Comparison of ENCODE assay signal across 25 mouse cellular contexts in genomic region chr12:45080036-45080752, GRCm38 (mm10). TPM values are rescaled to one million over a fixed set of nuclear protein-coding genes. Genes with fewer than 3 reads are reported as not detected.
"Had no signal": no experiment of that assay in that cellular context is flagged by ENCODE, and none has a peak within 500 bp of the region (broad histone marks: within the 10 kb centered on the region; RNA-seq: fewer than 3 reads in every experiment).

No protein-coding gene starts in this region.

- H3K4me2 ChIP-seq: limb, embryonic 12.5 days; limb, embryonic 15.5 days; liver, embryonic 11.5 days; lung, embryonic 15.5 days; midbrain, embryonic 13.5 days; stomach, embryonic 15.5 days had no signal

- H3K9ac ChIP-seq: limb, embryonic 12.5 days; limb, embryonic 15.5 days; liver, embryonic 14.5 days; liver, postnatal 0 days; lung, embryonic 15.5 days; midbrain, embryonic 13.5 days; stomach, embryonic 15.5 days had no signal

- H3K9me3 ChIP-seq: limb, embryonic 12.5 days; limb, embryonic 15.5 days; lung, embryonic 15.5 days; midbrain, embryonic 10.5 days; midbrain, embryonic 13.5 days; stomach, embryonic 15.5 days had no signal

- H3K27me3 ChIP-seq: limb, embryonic 12.5 days; limb, embryonic 15.5 days; lung, embryonic 15.5 days; stomach, embryonic 15.5 days had no signal

- DNase-seq: kidney, adult 18-20 months; kidney, postnatal 25 days; layer of hippocampus, postnatal 36 days; left cerebral cortex, postnatal 4 days; liver, postnatal 0 days; lung, postnatal 14 days; lung, postnatal 4 days; right cerebral cortex, postnatal 14 days; right cerebral cortex, postnatal 4 days; thymus, adult 2 months; thymus, postnatal 14 days; thymus, postnatal 4 days had no signal

- ATAC-seq: midbrain, embryonic 13.5 days; midbrain, embryonic 16.5 days had no signal

- H3K36me3 ChIP-seq: limb, embryonic 12.5 days; limb, embryonic 15.5 days; lung, embryonic 15.5 days; midbrain, embryonic 10.5 days; midbrain, embryonic 13.5 days; stomach, embryonic 15.5 days had no signal

- H3K4me1 ChIP-seq: midbrain, embryonic 13.5 days had no signal

- H3K4me3 ChIP-seq: layer of hippocampus, adult 2 months; left cerebral cortex, adult 2 months; limb, embryonic 12.5 days; limb, embryonic 15.5 days; lung, embryonic 15.5 days; midbrain, embryonic 10.5 days; midbrain, embryonic 13.5 days; myocyte; stomach, embryonic 15.5 days had no signal

- H3K27ac ChIP-seq: kidney, postnatal 0 days; layer of hippocampus, adult 2 months; left cerebral cortex, adult 2 months; limb, embryonic 12.5 days; limb, embryonic 15.5 days; liver, embryonic 14.5 days; lung, embryonic 15.5 days; midbrain, embryonic 10.5 days; midbrain, embryonic 13.5 days had no signal

RNA-seq across cellular contexts. Expression of gene Stxbp6, which starts 5.7 kb away (rescaled TPM):
- polyA plus RNA-seq: myocyte had no signal
